Comparison of ENCODE assay signal across 9 mouse cellular contexts in the genomic region with DNA sequence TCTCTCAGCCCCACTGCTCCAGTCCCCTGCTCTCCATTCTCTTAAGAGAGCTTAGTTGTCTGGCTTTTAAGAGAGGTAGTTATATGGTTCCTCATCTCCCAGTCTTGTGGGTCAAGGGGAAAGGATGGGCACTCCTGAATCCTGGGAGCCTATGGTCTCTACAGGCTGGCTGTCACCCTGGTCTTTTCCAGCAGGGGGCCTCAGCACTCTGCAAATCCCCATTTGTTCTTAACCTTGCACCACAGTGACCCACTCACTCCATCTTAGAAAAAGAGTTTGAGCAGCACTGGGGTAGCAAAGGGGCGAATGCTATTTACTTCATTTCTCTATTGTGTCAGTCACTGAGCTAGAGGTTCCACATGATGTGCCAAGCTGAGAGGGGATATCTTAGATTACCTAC. TPM values are rescaled to one million over a fixed set of nuclear protein-coding genes. Genes with fewer than 3 reads are reported as not detected.
A peak's percentile ranks its signal among the peaks of the same experiment; 100 is the strongest.
DNase-seq lines count a peak whose midpoint lies in the region; ATAC-seq and TF ChIP-seq lines count a peak whose summit lies in the region.
"Had no signal": no experiment of that assay in that cellular context is flagged by ENCODE, and none has a peak within 500 bp of the region (broad histone marks: within the 10 kb centered on the region; RNA-seq: fewer than 3 reads in every experiment).

No protein-coding gene starts in this region.

- peak; percentile 52 for DNase-seq in cerebellum, adult 9-10 months
- DNase-seq in cerebellum, adult 11 months = no peak
- DNase-seq in liver, adult 2 months (ENCODE audit: extremely low read depth, low read depth, low spot score) = no peak
- DNase-seq in ZHBTc4 (ENCODE audit: low read depth, low spot score) = peak; percentile 60
- DNase-seq in liver, embryonic 14.5 days (ENCODE audit: low read depth in 3 of 3, low spot score in 3 of 3) = no peak
- DNase-seq in spleen, postnatal 4 days (ENCODE audit: low spot score in 2 of 2) = peak; percentile 47 to 78

- ATAC-seq in liver, embryonic 12.5 days = no peak
- no peak for ATAC-seq in liver, embryonic 14.5 days (ENCODE audit: insufficient read depth)

- no peak overlapping the region for H3K4me3 ChIP-seq in liver, adult 2 months (ENCODE audit: insufficient read depth, low read depth, low read length)
- H3K4me3 ChIP-seq in liver, embryonic 12.5 days = no peak overlapping the region
- no peak overlapping the region for H3K4me3 ChIP-seq in embryonic fibroblast, embryonic 13.5 days (ENCODE audit: insufficient read depth, low read length)
- H3K4me3 ChIP-seq in liver, embryonic 14.5 days (ENCODE audit: insufficient read depth in 1 of 2, low read depth in 2 of 2, low read length in 2 of 2) = no peak overlapping the region
- H3K4me3 ChIP-seq: megakaryocyte, embryonic 14.5 days had no signal

- peak; percentile 77 for TF ChIP-seq CTCF in liver, adult 2 months (IDR thresholded peaks at IDR 0.05; ENCODE audit: low read depth, low read length)
- peak; percentile 22; the same call in 1 of the 2 replicates for TF ChIP-seq CTCF in embryonic fibroblast, embryonic 13.5 days (IDR thresholded peaks at IDR 0.05; ENCODE audit: borderline replicate concordance, insufficient read depth, low read length)
- peak; percentile 80 for TF ChIP-seq CTCF in liver, embryonic 14.5 days (IDR thresholded peaks at IDR 0.05; ENCODE audit: low read depth)

- H3K4me1 ChIP-seq in liver, adult 2 months (ENCODE audit: control insufficient read depth, insufficient read depth, low read length) = peaks cover 11% of the 10 kb centered on the region
- peaks cover 14% of the 10 kb centered on the region for H3K4me1 ChIP-seq in liver, embryonic 12.5 days
- no peaks in the 10 kb centered on the region for H3K4me1 ChIP-seq in embryonic fibroblast, embryonic 13.5 days (ENCODE audit: control insufficient read depth, insufficient read depth, low read length)
- H3K4me1 ChIP-seq in liver, embryonic 14.5 days (replicated peaks; ENCODE audit: control insufficient read depth in 2 of 2, insufficient read depth in 2 of 2, low read length in 1 of 2) = peaks cover 5 to 7% of the 10 kb centered on the region in 2 experiments

- H3K79me2 ChIP-seq in liver, adult 2 months (ENCODE audit: control insufficient read depth, insufficient read depth, low read length) = peaks cover 21% of the 10 kb centered on the region

- no peaks in the 10 kb centered on the region for H3K9me3 ChIP-seq in liver, embryonic 12.5 days (replicated peaks)
- no peaks in the 10 kb centered on the region for H3K9me3 ChIP-seq in liver, embryonic 14.5 days (ENCODE audit: control insufficient read depth, low read length)
- H3K9me3 ChIP-seq: megakaryocyte, embryonic 14.5 days had no signal

- no peak overlapping the region for H3K27ac ChIP-seq in liver, adult 2 months (replicated peaks; ENCODE audit: insufficient read depth, low read depth, low read length)
- H3K27ac ChIP-seq in liver, embryonic 12.5 days = no peak overlapping the region
- no peak overlapping the region for H3K27ac ChIP-seq in embryonic fibroblast, embryonic 13.5 days (ENCODE audit: insufficient read depth, low read length)
- H3K27ac ChIP-seq in liver, embryonic 14.5 days = no peak overlapping the region

- WGBS in liver, adult 2 months = 58% methylated on average over 1 of the region's 1 CpGs
- WGBS in liver, embryonic 12.5 days (ENCODE audit: insufficient replicate concordance) = 58% methylated on average over 1 of the region's 1 CpGs
- WGBS in liver, embryonic 14.5 days (ENCODE audit: insufficient replicate concordance) = 48% methylated on average over 1 of the region's 1 CpGs

- no peak overlapping the region for H3K4me2 ChIP-seq in liver, embryonic 12.5 days
- H3K4me2 ChIP-seq in liver, embryonic 14.5 days (ENCODE audit: low read depth) = no peak overlapping the region

- no peaks in the 10 kb centered on the region for H3K27me3 ChIP-seq in liver, adult 2 months (ENCODE audit: control insufficient read depth, insufficient read depth, low read length)
- H3K27me3 ChIP-seq in liver, embryonic 12.5 days (replicated peaks) = no peaks in the 10 kb centered on the region
- H3K27me3 ChIP-seq in liver, embryonic 14.5 days (ENCODE audit: control insufficient read depth, insufficient read depth, low read length) = no peaks in the 10 kb centered on the region
- H3K27me3 ChIP-seq: megakaryocyte, embryonic 14.5 days had no signal

- H3K9ac ChIP-seq in liver, adult 2 months (ENCODE audit: low read depth, low read length) = no peak overlapping the region
- H3K9ac ChIP-seq in liver, embryonic 12.5 days = no peak overlapping the region
- H3K9ac ChIP-seq in liver, embryonic 14.5 days (replicated peaks) = no peak overlapping the region

- no peak for TF ChIP-seq EP300 in liver, embryonic 14.5 days (IDR thresholded peaks at IDR 0.05; ENCODE audit: low read depth)

- TF ChIP-seq POLR2A in liver, adult 2 months (IDR thresholded peaks at IDR 0.05; ENCODE audit: extremely low read depth, insufficient read depth, low read length) = no peak
- no peak for TF ChIP-seq POLR2A in embryonic fibroblast, embryonic 13.5 days (IDR thresholded peaks at IDR 0.05; ENCODE audit: low read depth, low read length)

- peaks cover 46% of the 10 kb centered on the region for H3K36me3 ChIP-seq in liver, adult 2 months (ENCODE audit: control insufficient read depth, insufficient read depth, low read length)
- peaks cover 81% of the 10 kb centered on the region for H3K36me3 ChIP-seq in liver, embryonic 12.5 days
- peaks cover 23% of the 10 kb centered on the region for H3K36me3 ChIP-seq in liver, embryonic 14.5 days (replicated peaks; ENCODE audit: control insufficient read depth, insufficient read depth, low read depth)

RNA-seq across cellular contexts. Expression of a gene that starts 5.0 kb away (rescaled TPM):
- 16.3 and 18.5 TPM in 2 replicates for total RNA-seq in liver, adult 2 months (2014; rRNA removed)
- polyA plus RNA-seq in liver, adult 2 months (2012; rRNA removed) = 11.2 and 12.4 TPM in 2 replicates
- 17.5 and 24.0 TPM in 2 replicates for polyA plus RNA-seq in liver, embryonic 12.5 days (2016; fragmentation: Nextera tagmentation; extraction: Ambion mirVana)
- polyA plus RNA-seq in embryonic fibroblast, embryonic 13.5 days (2011; ENCODE audit: insufficient read length, low read depth, missing spikeins) = 39.7 and 43.6 TPM in 2 replicates
- 5.0 and 6.3 TPM in 2 replicates for polyA plus RNA-seq in liver, embryonic 14.5 days (2012; rRNA removed)
- 10.5 and 12.0 TPM in 2 replicates for polyA plus RNA-seq in liver, embryonic 14.5 days (2014; fragmentation: Nextera tagmentation; extraction: Ambion mirVana)

RNA-seq across cellular contexts. Expression of a gene that starts 5.4 kb away (rescaled TPM):
- 26.7 and 29.3 TPM in 2 replicates for total RNA-seq in liver, adult 2 months (2014; rRNA removed)
- 19.0 and 27.7 TPM in 2 replicates for polyA plus RNA-seq in liver, adult 2 months (2012; rRNA removed)
- polyA plus RNA-seq in liver, embryonic 12.5 days (2016; fragmentation: Nextera tagmentation; extraction: Ambion mirVana) = 9.8 and 10.6 TPM in 2 replicates
- polyA plus RNA-seq in embryonic fibroblast, embryonic 13.5 days (2011; ENCODE audit: insufficient read length, low read depth, missing spikeins) = 19.6 and 24.0 TPM in 2 replicates
- polyA plus RNA-seq in liver, embryonic 14.5 days (2012; rRNA removed) = 7.3 and 7.7 TPM in 2 replicates
- polyA plus RNA-seq in liver, embryonic 14.5 days (2014; fragmentation: Nextera tagmentation; extraction: Ambion mirVana) = 4.9 and 5.0 TPM in 2 replicates

RNA-seq across cellular contexts. Expression of a gene that starts 24.2 kb away (rescaled TPM):
- 5.3 and 5.4 TPM in 2 replicates for total RNA-seq in liver, adult 2 months (2014; rRNA removed)
- 6.3 and 7.2 TPM in 2 replicates for polyA plus RNA-seq in liver, adult 2 months (2012; rRNA removed)
- polyA plus RNA-seq in liver, embryonic 12.5 days (2016; fragmentation: Nextera tagmentation; extraction: Ambion mirVana) = 9.2 and 11.0 TPM in 2 replicates
- polyA plus RNA-seq in embryonic fibroblast, embryonic 13.5 days (2011; ENCODE audit: insufficient read length, low read depth, missing spikeins) = 1,824 and 2,709 TPM in 2 replicates
- 5.1 and 6.3 TPM in 2 replicates for polyA plus RNA-seq in liver, embryonic 14.5 days (2012; rRNA removed)
- polyA plus RNA-seq in liver, embryonic 14.5 days (2014; fragmentation: Nextera tagmentation; extraction: Ambion mirVana) = 2.6 and 6.8 TPM in 2 replicates

RNA-seq across cellular contexts. Expression of a gene that starts 43.4 kb away (rescaled TPM):
- total RNA-seq in liver, adult 2 months (2014; rRNA removed) = 48.9 and 60.9 TPM in 2 replicates
- 330 and 511 TPM in 2 replicates for polyA plus RNA-seq in liver, adult 2 months (2012; rRNA removed)
- polyA plus RNA-seq in liver, embryonic 12.5 days (2016; fragmentation: Nextera tagmentation; extraction: Ambion mirVana) = 31.5 and 33.3 TPM in 2 replicates
- polyA plus RNA-seq in embryonic fibroblast, embryonic 13.5 days (2011; ENCODE audit: insufficient read length, low read depth, missing spikeins) = 153 and 185 TPM in 2 replicates
- 20.4 and 26.8 TPM in 2 replicates for polyA plus RNA-seq in liver, embryonic 14.5 days (2012; rRNA removed)
- 11.6 and 16.5 TPM in 2 replicates for polyA plus RNA-seq in liver, embryonic 14.5 days (2014; fragmentation: Nextera tagmentation; extraction: Ambion mirVana)

Comparison
In these comparisons a context has a peak if more than half of its experiments do, and no peak if none do; other contexts are left out.
1. DNase-seq: peak in cerebellum, adult 9-10 months (single experiment), ZHBTc4 (single experiment) and spleen, postnatal 4 days (2 of 2); none in cerebellum, adult 11 months (single experiment), liver, adult 2 months (single experiment) and liver, embryonic 14.5 days (0 of 3).
2. CTCF ChIP-seq: peak in every context shown above with its lines; median percentile 80 in liver, embryonic 14.5 days; 77 in liver, adult 2 months; 22 in embryonic fibroblast, embryonic 13.5 days.
3. RNA of a gene that starts 24.2 kb away (polyA plus RNA-seq): 1,824 to 2,709 TPM in embryonic fibroblast, embryonic 13.5 days; 9.2 to 11.0 TPM in liver, embryonic 12.5 days, 6.3 to 7.2 TPM in liver, adult 2 months and 2.6 to 6.8 TPM in liver, embryonic 14.5 days; every median in the first group is over 100 times any median in the second.